Mouse (Mus musculus) ES-E14 (cell line): ENCODE measurements around the gene Tsr2.

Experiments used
- CHD2 ChIP-seq: IDR thresholded peaks from 2 replicates; pipeline ENCODE4 v1.6.1; 2014; ENCODE audit warnings: mild to moderate bottlenecking, low read depth, low read length, inconsistent platforms
- HCFC1 ChIP-seq: IDR thresholded peaks from 2 replicates; pipeline ENCODE4 v1.6.1; 2012; ENCODE audit warnings: low read length, inconsistent platforms, borderline replicate concordance; ENCODE audit not compliant: insufficient read depth
- MAFK ChIP-seq: IDR thresholded peaks from 2 replicates; pipeline ENCODE4 v1.6.1; 2014; ENCODE audit warnings: mild to moderate bottlenecking, low read depth, low read length, inconsistent platforms; ENCODE audit not compliant: insufficient read depth
- ZC3H11A ChIP-seq: IDR thresholded peaks from 2 replicates; pipeline ENCODE4 v1.6.1; 2012; ENCODE audit warnings: low read depth, mild to moderate bottlenecking, inconsistent platforms, low read length, borderline replicate concordance

GRCm38 (mm10) chrX:151123933-151124332 is 27.6 kb upstream of the Tsr2 start:
- TF ChIP-seq HCFC1 (no peak), MAFK (no peak), ZC3H11A (no peak), CHD2 (peak; percentile 61; the same call in 1 of the 2 replicates)
